Mouse (Mus musculus): ENCODE results near the gene Sf1.

- TF ChIP-seq CTCF (IDR thresholded peaks at IDR 0.05; ENCODE audit: insufficient read depth, low read length) (no peak), POLR2A (IDR thresholded peaks at IDR 0.05; ENCODE audit: borderline replicate concordance, extremely low read depth, low read depth, low read length) (no peak)
These were observed 14.0 kb downstream of the Sf1 start for GRCm38 (mm10) chr19:6377327-6378040.

Measured in lung, adult 2 months (tissue).